Mouse (Mus musculus) thymus, adult 18-20 months (tissue): ENCODE data around the gene Ubl4b.

Source experiments
- DNase-seq, 2 experiments: peaks; one replicate each; pipeline ENCODE4 v3.0.0; 2022; ENCODE audit warnings: mixed read lengths in 2 of 2

Gene Ubl4b

GRCm38 (mm10) chr3:107567766-107568165 is 12.9 kb upstream of the Ubl4b start:
- DNase-seq: no peak

GRCm38 (mm10) chr3:107565331-107565730 is 10.5 kb upstream of the Ubl4b start:
- no peak for DNase-seq

GRCm38 (mm10) chr3:107563880-107564279 is 9.0 kb upstream of the Ubl4b start:
- DNase-seq: no peak

- DNase-seq: no peak
These were observed 7.7 kb upstream of the Ubl4b start for GRCm38 (mm10) chr3:107562591-107562990.

GRCm38 (mm10) chr3:107562104-107562503 is 7.2 kb upstream of the Ubl4b start:
- no peak for DNase-seq

GRCm38 (mm10) chr3:107559183-107559582 is 4.3 kb upstream of the Ubl4b start:
- no peak for DNase-seq

GRCm38 (mm10) chr3:107558740-107559139 is 3.9 kb upstream of the Ubl4b start:
- DNase-seq: no peak

- no peak for DNase-seq
These were observed 4.3 kb downstream of the Ubl4b start for GRCm38 (mm10) chr3:107550409-107551049.

- no peak for DNase-seq
These were observed 7.9 kb downstream of the Ubl4b start for GRCm38 (mm10) chr3:107546956-107547355.

- DNase-seq: no peak
These were observed 9.0 kb downstream of the Ubl4b start for GRCm38 (mm10) chr3:107545716-107546412.

- no peak for DNase-seq
These were observed 9.6 kb downstream of the Ubl4b start for GRCm38 (mm10) chr3:107545278-107545677.

- DNase-seq: no peak
These were observed 11.5 kb downstream of the Ubl4b start for GRCm38 (mm10) chr3:107543158-107544080.

GRCm38 (mm10) chr3:107542584-107542983 is 12.3 kb downstream of the Ubl4b start:
- no peak for DNase-seq

GRCm38 (mm10) chr3:107537504-107537889 is 17.4 kb downstream of the Ubl4b start:
- DNase-seq: no peak

GRCm38 (mm10) chr3:107536810-107537503 is 17.9 kb downstream of the Ubl4b start:
- no peak for DNase-seq

- no peak for DNase-seq
These were observed 19.9 kb downstream of the Ubl4b start for GRCm38 (mm10) chr3:107534951-107535350.

- no peak for DNase-seq
These were observed 21.3 kb downstream of the Ubl4b start for GRCm38 (mm10) chr3:107533532-107533931.

GRCm38 (mm10) chr3:107530581-107530980 is 24.3 kb downstream of the Ubl4b start:
- no peak for DNase-seq

GRCm38 (mm10) chr3:107529182-107529581 is 25.7 kb downstream of the Ubl4b start:
- no peak for DNase-seq

- DNase-seq: no peak
These were observed 26.3 kb downstream of the Ubl4b start for GRCm38 (mm10) chr3:107528401-107529118.

GRCm38 (mm10) chr3:107524547-107524946 is 30.3 kb downstream of the Ubl4b start:
- no peak for DNase-seq

- no peak for DNase-seq
These were observed 33.9 kb downstream of the Ubl4b start for GRCm38 (mm10) chr3:107520931-107521330.
